Mouse (Mus musculus) ovary, adult 18-20 months (tissue): ENCODE data around the gene Sult2b1.

ENCODE experiments used
- DNase-seq: peaks from one replicate; pipeline ENCODE4 v3.0.0; 2022; ENCODE audit warnings: low spot score, mixed read lengths

The Sult2b1 gene

DNA sequence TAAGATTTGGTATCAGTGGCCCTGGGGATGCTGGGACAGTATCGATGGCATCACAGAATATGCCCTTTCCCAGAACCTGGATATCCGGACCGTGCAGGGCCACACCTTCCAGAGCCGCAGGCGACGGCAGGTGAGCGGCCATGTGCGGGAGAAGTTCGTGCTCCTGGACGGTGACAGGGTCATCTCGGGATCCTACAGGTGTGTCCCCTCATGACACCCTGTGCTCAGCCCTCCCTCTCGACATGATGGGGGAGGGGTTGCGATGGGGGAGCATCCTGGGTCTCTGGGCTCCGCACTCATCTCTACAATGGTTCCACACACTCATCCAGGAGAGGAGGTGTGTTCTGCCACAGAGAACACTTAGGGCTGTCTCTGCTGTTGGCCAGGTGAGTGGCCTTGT lies 60.7 kb downstream of the Sult2b1 start:
- DNase-seq, result no peak

DNA sequence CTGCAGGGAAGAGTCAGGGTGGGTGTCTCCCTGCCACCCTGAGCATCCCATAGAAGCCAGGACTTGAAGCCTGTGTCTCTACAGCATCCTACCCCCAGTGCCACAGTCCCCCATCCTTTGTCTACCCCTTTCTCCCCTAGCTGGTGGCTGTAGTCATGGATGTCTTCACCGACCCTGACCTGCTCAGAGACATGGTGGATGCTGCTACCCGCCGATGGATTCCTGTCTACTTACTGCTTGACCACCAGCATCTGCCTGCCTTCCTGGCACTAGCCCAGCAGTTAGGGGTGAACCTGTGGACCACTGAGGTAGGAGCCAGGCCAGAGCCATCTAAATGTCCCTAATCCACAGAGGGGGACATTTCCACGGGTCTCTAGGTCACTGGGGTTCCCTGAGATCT lies 61.2 kb downstream of the Sult2b1 start:
- DNase-seq, result no peak

DNA sequence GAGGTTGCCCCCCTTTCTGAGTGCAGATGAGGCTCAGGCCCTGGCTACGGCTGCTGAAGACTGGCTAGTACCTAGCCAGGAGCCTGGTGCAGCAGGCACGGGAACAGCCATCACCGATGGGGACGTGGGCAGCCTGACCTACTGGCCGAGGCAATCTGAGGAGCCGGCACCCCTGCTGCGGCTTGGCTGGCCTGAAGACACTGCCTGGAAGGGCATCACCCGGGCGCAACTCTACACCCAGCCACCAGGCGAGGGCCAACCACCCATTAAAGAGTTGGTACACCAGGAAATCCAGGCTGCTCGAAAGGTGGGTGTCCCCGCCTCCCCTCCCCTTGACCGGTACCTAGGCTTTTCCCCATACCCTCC lies 62.1 kb downstream of the Sult2b1 start:
- no peak for DNase-seq

DNA sequence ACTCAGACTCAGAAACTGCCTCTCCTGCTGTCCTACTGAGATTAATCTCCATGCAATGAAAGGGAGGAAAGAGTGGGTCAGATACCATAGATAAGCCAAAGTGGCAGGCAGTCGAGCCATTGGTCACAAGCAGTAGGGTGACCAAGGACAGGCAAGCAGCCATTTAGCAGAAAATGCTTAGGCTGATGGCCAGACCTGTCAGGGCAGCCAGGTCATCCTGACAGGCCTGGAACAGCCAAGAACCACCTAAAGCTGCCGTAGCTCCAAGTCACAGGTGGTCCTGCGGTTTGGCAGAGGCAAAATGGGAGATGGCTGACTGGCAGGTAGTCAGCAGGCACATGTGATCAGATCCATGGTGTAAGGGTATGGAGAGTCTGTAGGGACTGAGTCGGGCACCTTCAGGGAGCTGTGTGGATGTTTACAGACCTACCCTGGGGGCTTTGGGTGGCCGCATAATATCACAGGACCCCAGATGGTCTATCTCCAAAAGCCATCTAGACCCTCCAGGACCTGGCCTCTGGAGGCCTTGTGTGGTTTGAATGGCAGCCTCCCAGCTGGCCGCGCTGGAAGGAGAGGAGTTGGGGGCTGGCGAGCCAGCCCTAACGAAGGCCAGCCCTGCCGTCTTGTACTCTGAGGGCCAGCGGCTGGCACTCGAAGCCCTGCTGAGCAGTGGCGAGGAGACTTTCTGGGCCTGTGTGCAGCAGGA lies 62.7 kb downstream of the Sult2b1 start:
- DNase-seq, result no peak

DNA sequence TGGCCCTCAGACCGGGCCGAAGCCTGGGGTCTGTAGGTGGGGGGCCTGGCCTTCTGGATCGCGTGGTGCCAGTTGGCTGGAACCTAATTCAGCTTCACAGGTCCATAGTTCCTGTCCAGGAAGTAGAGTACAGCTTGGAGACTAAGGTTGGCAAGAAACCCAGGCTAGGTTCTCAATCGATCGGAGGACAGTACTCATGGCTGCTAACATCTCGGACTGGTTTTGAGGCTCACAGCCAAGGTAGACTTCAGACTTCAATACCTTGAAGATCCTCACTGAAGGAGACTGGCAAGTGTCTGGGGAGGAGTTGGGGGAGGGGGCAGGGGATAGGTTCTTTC lies 63.3 kb downstream of the Sult2b1 start:
- no peak for DNase-seq

DNA sequence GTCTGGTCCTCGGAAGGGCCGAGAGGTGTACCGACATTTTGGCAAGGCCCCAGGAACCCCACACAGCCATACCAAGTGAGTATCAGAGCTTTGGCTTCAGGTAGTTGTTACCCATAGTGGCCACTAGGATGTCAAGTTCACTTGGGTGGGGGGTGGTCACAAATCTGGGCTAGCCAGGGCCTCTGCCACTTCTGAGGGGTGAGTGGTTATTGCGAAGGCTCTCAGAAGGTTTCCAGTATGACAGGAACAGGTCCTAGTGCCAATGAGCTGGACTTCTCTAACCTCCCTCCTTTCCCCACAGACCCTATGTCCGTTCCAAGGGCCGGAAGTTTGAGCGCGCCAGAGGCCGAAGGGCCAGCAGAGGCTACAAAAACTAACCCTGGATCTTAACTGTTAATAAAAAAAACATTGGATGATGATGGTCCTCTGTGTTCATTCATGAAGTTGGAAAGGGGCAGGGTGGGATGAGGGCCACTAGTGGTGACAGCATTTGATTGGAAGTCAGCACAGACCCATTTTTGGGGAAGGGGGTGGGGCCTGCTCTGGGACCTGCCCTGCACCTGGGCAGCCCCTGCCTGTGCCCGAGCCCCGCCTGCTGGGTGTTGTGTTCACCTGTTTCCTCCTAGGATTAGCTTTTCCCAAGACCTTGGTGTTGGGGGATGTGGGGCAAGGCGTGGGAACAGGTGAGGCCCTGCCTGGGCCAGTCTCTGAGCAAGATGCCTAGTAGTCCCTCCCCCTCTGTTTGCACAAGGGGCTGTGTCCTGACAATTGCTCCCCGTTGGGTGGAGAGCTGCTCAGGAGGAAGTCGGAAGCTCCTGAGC lies 63.8 kb downstream of the Sult2b1 start, which contains the start of gene Fam83e:
Fam83e (plus strand) TSS at position 800 of the 821 bp plus-strand sequence.
- no peak for DNase-seq

DNA sequence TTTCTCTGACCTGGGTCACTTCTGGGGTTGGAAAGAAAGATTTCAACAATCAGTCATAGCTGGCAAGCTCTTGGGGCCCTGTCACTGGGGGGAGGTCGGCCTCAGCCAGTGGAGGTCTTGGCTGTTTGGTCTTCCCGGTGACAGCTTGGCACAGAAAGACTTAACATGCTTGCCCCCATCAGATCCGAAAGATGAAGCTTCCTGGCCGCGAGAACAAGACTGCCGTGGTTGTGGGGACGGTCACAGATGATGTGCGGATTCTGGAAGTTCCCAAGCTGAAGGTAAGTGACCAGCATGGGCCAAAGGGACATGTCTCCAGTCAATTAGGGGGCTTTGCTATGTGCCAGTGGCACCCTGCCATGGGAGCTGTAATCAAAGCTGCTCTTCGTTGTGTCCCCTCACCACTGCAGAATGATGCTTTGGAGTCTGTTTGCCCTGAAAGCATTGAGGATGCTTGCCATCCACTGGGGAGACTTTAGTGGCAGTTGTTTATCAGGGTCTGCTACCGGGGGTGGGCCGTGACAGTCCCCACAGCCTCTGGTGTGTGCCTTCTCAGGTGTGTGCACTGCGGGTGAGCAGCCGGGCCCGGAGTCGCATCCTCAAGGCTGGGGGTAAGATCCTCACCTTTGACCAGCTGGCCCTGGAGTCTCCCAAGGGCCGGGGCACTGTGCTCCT lies 64.6 kb downstream of the Sult2b1 start:
- DNase-seq, result no peak

GRCm38 (mm10) chr7:45719180-45719579 lies 65.3 kb downstream of the Sult2b1 start:
- no peak for DNase-seq

DNA sequence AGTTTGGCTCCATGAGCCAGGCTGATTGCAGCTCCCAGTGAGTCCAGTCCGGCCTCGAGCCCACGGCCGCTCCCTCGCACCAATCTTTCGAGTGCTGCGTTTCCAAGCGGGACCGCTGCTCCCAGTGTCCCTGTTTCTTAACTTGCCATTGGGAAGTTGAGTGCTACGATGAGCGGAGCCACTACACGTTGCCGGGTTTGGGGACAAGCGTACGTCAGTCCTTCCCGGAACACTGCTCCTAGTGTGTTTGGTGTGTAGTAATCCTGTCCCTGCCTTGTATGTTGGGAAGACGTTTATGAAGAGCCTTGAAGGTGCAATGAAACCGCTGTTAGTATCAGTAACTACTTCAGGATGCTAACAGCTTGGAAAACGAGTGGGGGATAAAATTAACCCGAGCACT lies 66.1 kb downstream of the Sult2b1 start:
- DNase-seq, result no peak

DNA sequence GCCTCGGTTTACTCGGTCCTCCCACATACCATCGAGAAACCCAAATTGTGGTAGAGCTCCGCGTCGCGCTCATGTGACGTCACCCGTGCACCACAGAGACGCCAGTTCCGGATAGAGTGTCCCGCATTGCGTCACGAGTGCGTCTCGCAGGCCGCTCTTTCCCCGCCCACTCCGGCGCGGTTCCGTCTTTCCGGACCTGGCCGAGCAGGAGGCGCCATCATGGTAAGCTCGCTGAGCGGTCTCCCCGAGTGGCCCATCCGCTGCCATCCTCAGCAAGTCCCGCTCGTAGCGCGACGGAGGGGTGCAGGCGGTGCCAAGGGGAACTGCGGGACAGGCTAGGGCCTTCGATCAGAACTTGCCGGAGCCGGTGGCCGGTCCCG lies 66.6 kb downstream of the Sult2b1 start, which contains the start of gene Sphk2:
Sphk2 (minus strand) TSS at position 85 of the 380 bp plus-strand sequence.
- peak; percentile 97 for DNase-seq

GRCm38 (mm10) chr7:45716952-45717917 lies 67.2 kb downstream of the Sult2b1 start:
- no peak for DNase-seq

DNA sequence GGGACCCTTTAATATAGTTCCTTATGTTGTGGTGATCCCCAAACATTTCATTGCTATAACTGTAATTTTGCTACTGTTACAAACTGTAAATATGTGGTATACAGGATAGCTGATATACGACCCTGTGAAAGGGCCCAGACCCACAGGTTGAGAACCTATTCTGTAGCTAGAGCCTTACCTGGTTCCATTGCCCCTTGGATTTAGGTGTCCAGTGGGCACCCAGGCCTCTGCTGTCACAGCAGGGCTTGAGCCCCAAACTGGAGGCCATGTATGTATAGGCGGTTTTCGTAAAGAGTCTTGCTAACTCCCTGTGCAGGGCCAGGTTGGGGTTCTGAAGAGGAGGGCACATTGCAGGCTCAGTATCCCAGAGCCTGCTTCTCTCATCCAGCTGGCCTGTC lies 68.0 kb downstream of the Sult2b1 start:
- no peak for DNase-seq

- DNase-seq, result no peak
Measured at GRCm38 (mm10) chr7:45715741-45716459, 68.6 kb downstream of the Sult2b1 start.

DNA sequence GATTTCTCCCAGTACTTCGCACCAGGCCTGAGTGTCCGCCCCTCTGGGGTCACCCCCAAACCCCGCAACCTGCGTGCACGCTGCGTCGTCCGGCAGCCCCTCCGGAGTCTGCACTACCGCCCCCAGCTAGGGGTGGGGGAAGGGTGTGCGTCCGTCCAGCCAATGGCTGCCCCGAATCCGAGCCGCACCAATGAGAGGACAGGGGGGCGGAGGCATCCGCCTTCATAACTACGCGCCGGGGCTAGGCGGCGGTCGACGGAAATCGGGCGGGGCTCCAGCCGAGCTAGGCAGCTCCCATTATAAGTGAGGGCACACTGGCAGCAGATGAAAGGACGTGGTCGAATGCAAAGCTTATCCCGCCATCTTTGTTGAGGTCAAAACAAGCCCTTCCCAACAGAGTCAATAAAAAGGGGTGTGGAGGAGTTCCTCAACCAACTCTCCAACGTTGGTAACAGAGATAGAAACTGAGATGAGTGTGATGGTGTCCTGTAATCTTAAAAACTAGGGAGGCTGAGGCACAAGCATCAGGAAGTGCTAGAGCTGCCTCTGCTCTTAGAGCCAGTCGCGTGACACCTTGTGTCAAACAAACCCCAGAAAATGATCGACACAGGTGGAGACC lies 69.3 kb downstream of the Sult2b1 start, which contains the start of gene Rpl18:
Rpl18 (plus strand) TSS at position 368 of the 619 bp plus-strand sequence.
- DNase-seq, result peak; percentile 98

- no peak for DNase-seq
Measured at GRCm38 (mm10) chr7:45714630-45715089, 69.8 kb downstream of the Sult2b1 start.

GRCm38 (mm10) chr7:45713881-45714520 lies 70.5 kb downstream of the Sult2b1 start:
- DNase-seq, result no peak

DNA sequence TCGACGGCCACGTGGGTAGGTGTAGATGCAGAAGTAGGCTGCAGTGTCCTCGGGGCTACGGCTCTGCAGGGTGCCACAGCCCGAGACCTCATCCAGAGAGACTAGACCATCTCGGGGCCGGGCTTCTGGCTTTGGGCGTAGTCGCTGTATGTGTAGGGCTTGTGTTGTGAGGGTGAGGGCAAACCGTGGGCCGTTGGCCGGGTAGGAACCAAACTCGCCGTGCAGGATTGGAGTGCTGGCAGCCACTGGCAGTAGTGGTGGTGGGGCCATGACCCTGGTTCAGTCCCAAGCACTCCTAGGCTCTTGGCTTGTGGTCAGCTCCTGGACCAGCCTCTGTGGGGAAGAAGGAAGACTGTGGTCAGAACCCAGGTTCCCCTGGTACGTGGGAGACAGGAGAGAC lies 71.1 kb downstream of the Sult2b1 start:
- no peak for DNase-seq

- peak; percentile 83 for DNase-seq
Measured at GRCm38 (mm10) chr7:45712022-45712757, 72.3 kb downstream of the Sult2b1 start.
